Mouse (Mus musculus): ENCODE data around the gene Srms.

Srms gene

DNA sequence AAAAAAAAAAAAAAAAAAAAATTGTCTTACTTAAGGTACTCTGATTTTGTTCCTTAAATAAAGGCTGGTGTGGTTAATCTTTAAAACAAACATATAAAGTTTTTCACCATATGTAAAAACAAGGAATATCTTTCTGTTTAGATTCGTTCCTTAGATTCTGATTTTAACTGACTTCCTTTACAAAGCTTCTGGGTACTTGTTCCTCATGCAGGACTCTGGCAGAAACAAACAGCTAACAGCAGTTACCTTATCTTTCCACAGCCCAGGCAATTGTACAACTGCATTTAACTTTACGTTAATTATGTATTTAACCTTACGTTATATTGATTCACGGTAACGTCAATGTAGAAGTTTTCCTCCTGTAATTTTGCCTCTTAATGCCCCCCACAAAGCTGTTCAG lies 46.5 kb downstream of the Srms start:
- no peak for DNase-seq (ENCODE audit: low spot score in 2 of 2)

DNA sequence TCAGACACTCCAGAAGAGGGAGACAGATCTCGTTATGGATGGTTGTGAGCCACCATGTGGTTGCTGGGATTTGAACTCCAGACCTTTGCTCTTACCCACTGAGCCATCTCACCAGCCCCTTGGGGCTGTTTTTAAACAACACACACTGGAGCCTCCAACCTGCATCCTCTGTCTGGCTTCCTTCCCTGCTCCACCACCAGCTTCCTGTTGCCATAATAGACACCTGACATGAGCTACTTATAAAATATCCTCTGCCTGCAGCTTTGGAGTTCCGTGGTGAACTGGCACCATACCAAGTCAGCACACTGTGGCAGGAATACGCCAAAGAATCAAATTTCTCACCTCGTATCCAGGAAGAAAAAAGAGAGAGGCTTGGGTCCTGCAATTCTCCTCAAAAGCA lies 52.2 kb downstream of the Srms start:
- DNase-seq (ENCODE audit: low spot score in 2 of 2): no peak

DNA sequence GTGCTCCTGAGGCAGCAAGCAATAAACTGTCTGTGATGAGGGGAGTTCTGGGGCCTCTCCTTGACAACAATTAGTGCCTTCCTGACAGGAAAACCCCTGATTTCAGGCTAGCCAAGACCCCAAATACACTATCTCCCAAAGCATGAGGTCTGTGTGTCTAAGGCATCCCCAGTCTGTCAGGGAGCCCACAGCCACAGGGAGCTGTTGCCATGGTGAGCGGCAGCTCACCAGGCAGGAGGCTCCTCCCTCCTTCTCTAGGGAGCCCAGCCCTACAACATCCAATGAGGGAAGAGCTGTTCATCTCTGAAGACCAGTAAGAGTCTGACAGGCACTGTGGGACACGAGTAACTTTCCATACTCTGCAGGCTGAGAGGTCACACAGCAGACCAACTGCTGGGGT lies 53.2 kb downstream of the Srms start:
- no peak for DNase-seq (ENCODE audit: low spot score in 2 of 2)

DNA sequence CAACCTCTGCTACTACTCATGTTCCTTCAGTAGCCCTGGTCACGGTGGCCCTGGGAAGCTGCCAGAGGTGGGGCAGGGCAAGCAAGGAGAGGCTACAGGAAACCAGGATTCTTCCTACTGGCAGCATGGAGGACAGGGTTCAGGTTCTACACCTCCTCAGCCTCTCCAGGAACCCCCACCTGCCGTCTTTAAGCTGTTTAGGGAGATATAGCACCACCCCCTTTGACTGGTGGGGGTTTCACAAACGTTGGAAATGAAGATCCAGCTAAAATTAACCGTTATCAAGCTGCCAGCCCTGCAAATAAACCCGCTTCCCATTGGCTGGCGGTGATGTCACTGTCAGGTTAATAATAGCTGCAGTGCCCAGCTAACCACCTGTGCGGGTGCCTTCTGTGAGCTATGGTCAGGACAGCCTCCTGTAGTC lies 53.9 kb downstream of the Srms start:
- no peak for DNase-seq (ENCODE audit: low spot score in 2 of 2)

DNA sequence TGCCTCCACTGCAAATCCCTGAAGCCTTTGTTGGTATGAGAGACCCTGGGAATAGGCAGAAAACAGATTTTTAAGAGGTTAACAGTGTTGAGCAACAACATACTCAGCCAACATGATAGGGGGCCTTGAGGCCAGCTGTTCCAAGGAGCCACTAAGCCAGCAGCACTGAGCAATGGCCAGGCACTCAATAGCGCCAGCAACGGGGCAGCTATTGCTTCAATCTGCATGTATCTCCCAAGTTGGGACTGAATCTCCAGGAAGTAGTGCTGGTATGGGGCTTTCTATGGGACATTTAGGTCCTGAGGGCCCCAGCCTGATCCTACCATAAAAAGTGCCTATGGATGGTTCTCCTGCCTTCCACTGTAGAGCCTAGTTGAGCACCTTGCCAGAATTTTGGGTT lies 54.5 kb downstream of the Srms start:
- DNase-seq (ENCODE audit: low spot score in 2 of 2): no peak

DNA sequence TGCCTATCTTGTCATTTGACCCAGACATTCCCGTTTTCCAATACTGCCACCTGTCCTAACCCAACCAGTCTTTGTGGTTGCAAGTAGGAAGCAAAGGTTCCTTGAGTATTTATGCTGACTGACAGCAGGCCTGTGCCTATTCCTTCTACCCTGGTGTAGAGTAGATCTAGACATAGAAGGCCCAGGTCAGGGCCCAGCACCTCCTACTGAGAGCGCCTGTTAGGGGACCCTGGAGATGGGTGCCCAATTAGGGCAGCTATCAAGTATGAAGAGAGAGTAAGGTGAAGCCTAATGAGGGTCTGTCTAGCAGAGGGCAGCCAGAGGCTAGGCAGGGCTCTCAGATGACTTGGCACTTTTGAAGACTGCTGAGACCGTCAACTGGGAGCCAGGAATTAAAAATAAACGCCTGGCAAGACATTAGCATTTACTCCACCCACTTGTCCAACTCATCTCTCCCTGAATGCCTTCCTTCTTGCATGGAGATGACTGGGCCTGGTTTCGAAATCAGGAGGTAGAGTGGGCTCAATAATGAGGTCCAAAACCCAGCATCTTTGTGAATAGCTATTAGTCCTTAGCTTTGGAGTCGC lies 55.2 kb downstream of the Srms start:
- no peak for DNase-seq (ENCODE audit: low spot score in 2 of 2)

DNA sequence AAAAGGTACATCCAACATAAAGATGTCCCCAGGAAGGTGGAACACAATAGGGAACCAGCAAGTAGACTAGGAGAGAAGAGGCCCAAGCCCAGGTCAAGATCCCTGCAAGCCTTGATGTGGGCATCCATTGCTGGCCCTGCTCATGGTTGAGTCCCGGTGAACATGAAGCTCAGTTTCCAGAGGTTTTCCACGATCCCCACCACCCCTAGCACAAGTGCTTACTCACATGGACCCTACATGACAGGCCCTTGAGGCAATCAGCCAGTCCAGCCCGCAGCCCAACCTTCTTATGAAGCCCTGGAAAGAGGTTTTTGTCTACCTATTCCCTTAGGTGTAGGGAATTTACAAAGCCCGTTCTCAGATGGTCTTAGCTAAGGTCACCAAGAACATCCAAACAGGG lies 55.8 kb downstream of the Srms start:
- no peak for DNase-seq (ENCODE audit: low spot score in 2 of 2)

DNA sequence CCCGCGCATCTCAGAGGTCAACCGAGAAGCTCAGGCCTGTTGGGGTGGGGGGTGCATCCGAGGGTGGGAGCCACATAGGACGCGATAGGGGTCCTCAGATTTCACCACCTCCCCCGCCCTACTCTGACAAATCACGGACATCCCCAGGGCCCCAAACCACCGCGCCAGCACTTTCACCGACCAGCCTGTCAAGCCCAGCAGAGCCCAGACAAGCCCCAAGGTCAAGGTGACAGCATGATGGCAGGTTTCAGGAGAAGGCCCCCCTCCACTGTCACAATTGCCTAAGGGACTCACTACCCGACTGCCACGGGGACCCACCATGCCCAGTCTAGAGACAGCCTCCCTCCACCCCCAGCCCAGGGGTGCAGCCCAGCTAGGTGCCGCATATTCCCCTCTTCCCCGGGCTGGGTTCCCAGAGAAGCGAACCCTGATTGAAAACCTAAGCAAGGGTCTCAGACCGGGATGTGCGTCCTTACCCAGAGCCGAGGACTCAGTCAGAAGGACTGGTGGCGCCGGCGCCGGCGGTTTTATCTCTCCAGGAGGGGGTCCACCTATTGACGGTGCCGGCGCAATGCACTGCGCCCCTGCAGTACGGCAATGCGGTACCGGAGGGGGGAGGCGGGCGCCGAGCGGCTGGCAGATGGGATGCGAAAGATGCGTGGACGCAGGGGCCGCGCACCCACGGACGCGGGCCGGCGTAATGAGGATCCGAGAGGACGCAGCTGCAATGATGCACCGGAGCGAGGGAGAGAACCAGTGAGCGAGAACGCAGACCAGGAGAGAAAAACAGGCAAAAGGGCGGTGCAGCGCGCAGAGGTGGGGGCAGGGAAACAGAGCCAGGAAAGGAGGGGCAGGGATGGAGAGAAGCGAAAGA lies 56.5 kb downstream of the Srms start, which contains the start of gene Eef1a2:
TSS of gene Eef1a2 (minus strand) at position 767 of the 874 bp plus-strand sequence.
- no peak for DNase-seq (ENCODE audit: low spot score in 2 of 2)

DNA sequence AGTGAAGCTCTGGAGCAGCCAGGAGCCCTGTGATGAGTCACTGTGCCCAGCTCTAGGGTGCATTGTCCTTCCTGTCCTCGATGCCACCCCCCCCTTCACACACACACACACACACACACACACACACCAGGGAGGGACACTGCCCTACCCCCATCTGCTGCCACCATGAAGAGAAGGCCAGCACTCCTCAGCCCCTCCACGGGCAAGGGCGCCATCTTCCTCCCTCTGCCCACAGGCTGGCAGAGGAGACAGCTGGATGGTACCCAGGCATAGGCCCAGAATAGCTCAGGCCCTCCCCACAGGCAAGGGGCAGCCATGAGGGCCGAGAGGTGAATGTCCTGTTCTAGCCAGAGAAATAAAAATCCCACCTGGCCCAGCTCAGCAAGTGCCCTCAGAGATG lies 57.2 kb downstream of the Srms start:
- no peak for DNase-seq (ENCODE audit: low spot score in 2 of 2)
